Mouse (Mus musculus) heart, postnatal 4 days (tissue): Measurements from ENCODE around the gene Fam13c. TPM values are rescaled to one million over a fixed set of nuclear protein-coding genes. Genes with fewer than 3 reads are reported as not detected.
A peak's percentile ranks its signal among the peaks of the same experiment; 100 is the strongest.

Source experiments
- DNase-seq: peaks from one replicate; pipeline ENCODE4 v3.0.0; 2021
- total RNA-seq, 2 experiments: library from RNA; stranded (reverse); gene quantifications; 2 replicates each; pipeline ENCODE4 v1.2.3; 2021

Fam13c gene
- total RNA-seq, 2 experiments from 2014 or later: 7.2 to 8.2 TPM

DNA sequence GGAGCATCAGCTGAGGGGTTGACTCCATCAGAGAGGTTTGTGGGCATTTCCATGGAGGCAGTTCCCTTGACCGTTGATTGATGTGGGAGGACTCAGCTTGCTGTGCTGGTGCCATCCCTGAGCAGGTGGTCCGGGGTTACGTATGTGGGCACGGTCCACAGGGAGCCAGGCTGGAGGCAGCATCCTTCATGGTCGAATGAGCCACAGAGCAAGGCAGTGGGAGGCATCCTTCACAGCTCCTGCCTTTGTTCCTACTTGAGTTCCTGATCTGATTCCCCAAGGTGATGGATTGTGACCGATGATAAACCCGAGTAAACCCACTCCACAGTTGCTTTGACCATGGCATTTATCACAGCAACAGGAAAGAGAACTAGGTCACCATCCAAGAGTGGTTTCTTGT lies 25.4 kb downstream of the Fam13c start:
- DNase-seq: no peak

DNA sequence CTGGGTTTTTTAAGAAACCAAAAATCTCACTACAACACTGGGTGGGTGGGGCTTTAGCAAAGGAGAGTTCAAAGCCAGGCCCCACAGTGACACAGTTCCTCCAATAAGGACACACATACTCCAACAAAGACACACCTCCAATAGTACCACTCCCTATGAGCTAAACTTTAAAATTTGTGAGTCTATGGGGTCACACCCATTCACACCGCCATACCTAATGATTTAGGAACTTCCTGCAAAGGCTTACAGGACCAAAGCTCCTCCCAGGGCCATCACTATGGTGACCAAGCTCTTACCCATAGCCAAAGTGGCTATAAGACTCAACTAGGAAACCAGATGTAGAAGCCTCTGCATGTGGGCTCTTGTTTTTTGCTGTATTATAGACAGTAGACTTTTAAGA lies 30.6 kb downstream of the Fam13c start:
- DNase-seq: no peak

DNA sequence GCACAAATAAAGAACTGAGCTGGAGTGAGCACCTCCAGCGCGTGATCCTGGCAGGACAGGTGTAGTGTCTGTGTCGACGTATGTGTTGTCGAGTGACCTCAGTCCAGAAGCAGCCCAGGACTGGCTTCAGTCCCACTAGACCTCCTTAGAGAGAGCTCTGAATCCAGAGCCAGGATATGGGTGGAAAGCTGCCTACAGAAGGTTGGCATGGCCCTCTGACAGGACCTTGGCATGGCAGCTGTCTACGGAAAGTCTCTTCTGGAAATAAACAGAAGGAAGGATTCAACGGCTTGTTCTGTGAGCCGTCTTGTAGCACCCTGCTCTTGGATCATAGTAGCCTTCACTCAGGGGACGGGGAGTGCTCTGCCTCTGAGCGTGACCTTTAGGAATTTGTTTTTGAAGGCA lies 37.5 kb downstream of the Fam13c start:
- DNase-seq: no peak

DNA sequence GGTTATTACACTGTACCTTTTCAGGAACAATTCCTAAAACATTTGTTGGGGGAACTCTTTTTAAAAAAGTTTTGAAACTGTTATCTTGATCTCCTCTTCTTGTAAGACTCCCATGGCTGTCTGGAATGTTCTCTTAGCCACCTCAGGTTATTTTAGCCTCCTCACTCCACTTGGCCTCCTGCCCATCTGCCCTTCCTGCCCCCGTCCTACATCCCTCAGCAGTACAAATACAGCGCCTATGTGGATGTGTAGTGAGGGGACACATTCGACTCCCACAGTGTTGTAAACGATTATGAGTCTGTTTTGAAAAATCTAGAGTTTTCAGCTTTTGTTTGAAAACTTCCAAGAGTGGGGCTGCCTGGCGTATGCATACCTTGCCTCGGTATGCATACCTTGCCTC lies 43.5 kb downstream of the Fam13c start:
- peak; percentile 32 for DNase-seq

DNA sequence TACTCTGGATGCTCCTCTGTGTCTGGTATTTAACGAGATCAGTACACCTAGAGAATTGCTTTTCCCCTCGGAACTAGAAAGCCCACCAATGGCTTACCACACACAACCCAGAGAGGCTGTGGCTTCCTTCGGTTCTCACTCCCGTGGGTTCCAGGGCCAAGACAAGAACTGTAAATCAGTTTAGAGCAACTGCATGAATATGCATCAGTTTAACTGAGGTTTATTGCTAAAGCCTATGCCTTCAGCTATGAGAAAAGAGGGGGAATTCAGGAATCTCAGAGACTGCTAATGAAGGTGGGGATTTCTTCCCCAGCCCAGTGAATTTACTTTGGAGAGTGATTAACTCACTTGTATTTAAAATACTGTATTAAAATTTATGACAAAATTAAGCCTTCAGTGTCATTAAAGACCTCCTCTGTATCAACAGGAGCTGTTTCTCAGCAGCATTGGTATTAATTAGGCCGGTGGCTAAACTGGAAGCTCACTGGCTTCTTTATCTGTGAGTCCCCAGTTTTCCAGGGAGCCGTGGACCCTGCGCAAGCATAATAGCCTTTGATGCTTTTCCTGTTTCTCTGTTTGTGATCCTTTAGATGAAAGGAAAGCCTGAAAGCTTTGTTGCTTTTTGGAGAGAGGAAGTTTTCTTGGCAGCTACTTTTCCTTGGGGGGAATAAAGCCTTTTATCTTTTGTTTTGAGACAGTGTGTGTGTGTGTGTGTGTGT lies 44.4 kb downstream of the Fam13c start:
- no peak for DNase-seq

GRCm38 (mm10) chr10:70485287-70485612 lies 45.0 kb downstream of the Fam13c start:
- DNase-seq: no peak

- no peak for DNase-seq
Measured at GRCm38 (mm10) chr10:70486651-70487050, 46.4 kb downstream of the Fam13c start.

- DNase-seq: no peak
Measured at GRCm38 (mm10) chr10:70493891-70494290, 53.6 kb downstream of the Fam13c start.

DNA sequence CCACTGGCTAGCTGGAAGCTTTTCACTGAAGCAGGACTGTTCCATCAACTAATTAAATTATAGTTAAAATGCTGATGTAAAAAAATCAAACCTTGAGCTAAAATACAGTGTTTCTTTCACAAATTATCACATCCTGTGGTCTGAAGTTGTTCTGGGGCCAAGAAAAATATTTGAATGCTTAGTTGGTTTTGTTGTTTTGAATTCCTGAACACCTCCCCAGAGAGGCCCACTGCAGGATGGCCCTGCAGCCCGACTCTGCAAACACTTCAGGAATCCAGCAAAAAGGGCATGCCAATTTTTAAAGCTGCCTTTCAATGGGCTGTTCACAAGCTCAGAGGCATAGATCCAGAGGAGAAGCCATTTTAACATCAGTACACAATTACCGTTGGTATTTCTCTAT lies 54.2 kb downstream of the Fam13c start:
- peak; percentile 38 for DNase-seq

DNA sequence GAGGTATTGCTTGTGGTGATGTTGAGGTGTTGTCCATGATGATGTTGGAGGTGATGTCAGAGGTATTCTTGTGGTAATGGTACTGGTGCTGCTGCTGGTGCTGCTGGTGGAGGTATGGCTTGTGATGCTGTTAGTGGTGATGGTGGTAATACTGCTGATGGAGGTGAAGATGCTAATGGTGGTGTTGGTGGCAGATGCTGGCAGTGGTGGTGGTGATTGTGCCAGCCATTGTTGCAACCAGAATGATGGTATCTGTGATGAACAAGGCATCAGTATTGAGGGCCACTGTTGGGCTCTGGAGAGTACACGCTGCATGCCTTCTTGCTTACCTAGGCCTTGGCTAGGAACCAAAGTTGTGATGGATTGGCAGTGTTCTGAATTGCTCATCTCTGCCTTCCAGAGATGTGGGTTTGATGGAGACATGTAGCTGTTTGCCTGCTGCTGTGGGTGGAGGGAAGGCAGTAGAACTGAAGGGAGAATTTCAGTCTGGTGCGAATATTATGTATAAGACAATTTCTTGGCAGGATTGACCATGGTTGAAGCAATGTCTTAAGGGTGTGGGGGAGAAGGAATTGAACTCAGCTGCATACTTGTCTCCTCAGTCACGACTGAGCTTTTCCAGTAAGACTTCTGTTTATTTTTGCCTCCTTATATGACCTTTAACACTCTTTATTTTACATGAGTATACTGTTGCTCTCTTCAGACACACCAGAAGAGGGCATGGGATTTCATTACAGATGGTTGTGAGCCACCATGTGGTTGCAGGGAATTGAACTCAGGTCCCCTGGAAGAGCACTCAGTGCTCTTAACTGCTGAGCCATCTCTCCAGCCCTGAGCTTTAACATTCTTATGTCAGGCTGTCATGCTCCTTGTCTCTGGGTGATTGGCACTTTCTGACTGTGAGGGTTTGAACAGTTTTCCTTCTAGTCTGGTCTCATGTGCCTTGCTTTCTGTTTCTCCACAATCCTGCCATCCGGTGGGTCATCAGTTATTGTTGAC lies 55.1 kb downstream of the Fam13c start:
- DNase-seq: no peak

DNA sequence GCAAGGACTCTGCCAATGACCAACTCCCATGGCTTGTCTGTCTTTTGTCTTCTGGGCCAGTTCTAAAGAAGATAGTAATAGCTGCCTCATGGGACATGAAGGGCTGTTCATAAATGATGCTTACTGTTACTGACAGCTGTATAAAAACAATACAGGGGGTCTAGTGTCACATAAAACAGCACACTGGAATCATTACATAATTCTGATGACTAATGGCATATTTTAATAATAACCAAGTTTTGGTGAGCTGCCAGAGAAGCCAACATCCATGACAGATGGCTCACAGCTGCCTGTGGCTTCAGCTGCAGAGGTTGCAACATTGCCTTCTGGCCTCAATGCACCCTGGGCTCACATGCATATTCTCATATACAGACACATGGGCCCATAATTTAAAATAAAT lies 56.7 kb downstream of the Fam13c start:
- peak; percentile 64 for DNase-seq

GRCm38 (mm10) chr10:70498328-70498727 lies 58.0 kb downstream of the Fam13c start:
- no peak for DNase-seq

DNA sequence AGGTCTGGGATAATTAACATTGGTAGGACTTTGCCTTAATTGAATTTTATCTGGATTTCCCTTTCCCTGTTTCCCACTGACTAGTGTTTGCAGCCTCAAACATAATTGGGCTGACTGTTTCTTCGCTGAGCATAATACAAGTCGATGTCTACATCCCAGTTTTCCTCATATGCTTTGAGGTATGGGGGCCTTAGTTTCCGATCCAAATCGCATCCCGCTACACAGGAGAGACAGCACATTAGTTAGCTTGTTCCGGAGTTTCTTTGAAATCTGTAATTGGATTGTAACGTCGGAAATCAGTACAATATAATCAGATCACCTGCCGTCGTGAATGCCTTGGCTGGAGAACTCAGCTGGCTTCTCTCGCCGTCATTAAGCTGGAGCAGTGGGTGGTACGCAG lies 59.0 kb downstream of the Fam13c start:
- DNase-seq: no peak

GRCm38 (mm10) chr10:70504871-70505270 lies 64.6 kb downstream of the Fam13c start:
- no peak for DNase-seq

DNA sequence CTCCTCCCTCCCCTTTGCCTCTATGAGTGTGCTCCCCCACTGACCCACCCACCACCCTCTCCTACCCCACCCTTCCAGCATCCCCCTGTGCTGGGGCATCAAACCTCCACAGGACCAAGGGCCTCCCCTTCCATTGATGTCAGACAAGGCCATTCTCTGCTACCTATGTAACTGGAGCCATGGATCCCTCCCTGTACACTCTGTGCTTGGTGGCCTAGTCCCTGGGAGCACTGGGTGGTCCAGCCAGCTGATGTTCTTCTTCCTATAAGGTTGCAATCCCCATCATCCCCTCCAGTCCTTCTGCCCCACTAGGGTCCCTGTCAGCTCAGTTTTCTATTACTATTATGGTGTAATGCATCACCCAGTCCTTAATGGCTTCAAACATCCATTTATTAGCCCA lies 65.1 kb downstream of the Fam13c start:
- DNase-seq: no peak

- no peak for DNase-seq
Measured at GRCm38 (mm10) chr10:70505842-70506241, 65.6 kb downstream of the Fam13c start.

GRCm38 (mm10) chr10:70506499-70507168 lies 66.4 kb downstream of the Fam13c start:
- no peak for DNase-seq

DNA sequence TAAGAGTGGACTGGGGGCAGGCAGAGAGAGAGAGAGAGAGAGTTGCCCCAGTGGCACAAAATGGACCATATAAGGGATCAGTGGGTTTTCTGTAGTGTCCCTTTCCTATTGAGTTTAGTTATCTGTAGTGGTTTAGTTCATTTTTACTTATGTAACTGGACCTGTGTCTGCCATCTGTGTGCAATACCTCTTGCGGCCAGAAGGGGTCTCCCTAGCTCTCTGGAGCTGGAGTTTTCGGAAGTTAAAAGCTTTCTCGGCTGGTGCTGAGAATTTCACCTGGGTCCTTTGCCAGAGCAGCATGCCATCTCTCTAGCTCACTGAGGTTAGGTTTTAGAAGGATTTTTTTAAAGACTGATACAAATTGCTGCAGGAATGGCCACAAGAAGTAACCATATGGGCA lies 67.6 kb downstream of the Fam13c start:
- no peak for DNase-seq

DNA sequence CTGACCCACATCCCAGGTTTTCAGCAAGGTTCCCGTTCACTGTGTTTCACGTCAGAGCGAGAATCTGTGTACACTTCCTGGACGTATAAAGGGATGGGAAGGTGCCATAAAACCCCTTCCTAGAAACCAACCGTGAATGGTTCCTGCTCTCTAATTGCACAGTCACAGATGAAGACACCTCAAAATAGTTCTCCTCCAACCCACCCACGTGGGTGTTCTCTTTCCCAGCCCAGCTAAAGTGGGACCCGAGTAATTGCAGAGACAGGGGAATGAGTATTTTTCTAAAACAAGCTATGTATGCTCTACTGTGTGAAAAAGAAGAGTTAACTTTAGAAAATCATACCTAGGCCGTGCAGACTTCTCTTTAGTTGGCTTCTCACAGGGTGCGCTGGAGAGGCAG lies 74.6 kb downstream of the Fam13c start:
- DNase-seq: no peak

DNA sequence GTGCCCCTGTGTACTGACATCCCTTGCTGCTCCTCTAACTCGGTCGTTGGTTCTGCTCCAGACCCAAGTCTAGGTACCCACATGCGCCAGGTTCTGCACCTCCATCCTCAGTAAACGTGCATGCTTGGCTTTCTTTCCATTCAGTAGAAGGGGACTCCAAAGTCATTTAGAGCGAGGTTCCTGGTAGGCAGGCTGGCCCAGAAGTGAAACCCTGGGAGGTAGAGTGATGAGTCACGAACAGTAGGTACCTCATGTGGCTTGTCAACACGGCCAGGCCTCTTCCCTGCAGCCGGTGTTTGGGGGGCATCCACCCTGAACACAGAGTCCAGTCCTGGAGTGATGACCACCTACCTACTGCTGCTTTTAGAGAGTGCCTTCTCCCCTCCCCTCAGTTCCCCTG lies 76.4 kb downstream of the Fam13c start:
- no peak for DNase-seq

GRCm38 (mm10) chr10:70519640-70520099 lies 79.4 kb downstream of the Fam13c start:
- no peak for DNase-seq

GRCm38 (mm10) chr10:70520143-70521131 lies 80.2 kb downstream of the Fam13c start:
- peak; percentile 21 for DNase-seq
